Mouse (Mus musculus): ENCODE results near the gene Wscd2.

The Wscd2 gene

GRCm38 (mm10) chr5:113490033-113490432 is at the start of gene Wscd2:
TSS of gene Wscd2 (plus strand) at chr5:113490333.
- DNase-seq (ENCODE audit: low spot score), result no peak

- DNase-seq (ENCODE audit: low spot score), result no peak
These were observed 48.0 kb upstream of the Wscd2 start for GRCm38 (mm10) chr5:113442180-113442579.

GRCm38 (mm10) chr5:113448023-113448734 is 42.0 kb upstream of the Wscd2 start:
- no peak for DNase-seq (ENCODE audit: low spot score)

- DNase-seq (ENCODE audit: low spot score), result no peak
These were observed 40.8 kb upstream of the Wscd2 start for GRCm38 (mm10) chr5:113449336-113449735.

- no peak for DNase-seq (ENCODE audit: low spot score)
These were observed 37.4 kb upstream of the Wscd2 start for GRCm38 (mm10) chr5:113452691-113453090.

- no peak for DNase-seq (ENCODE audit: low spot score)
These were observed 36.8 kb upstream of the Wscd2 start for GRCm38 (mm10) chr5:113453356-113453755.

- DNase-seq (ENCODE audit: low spot score), result no peak
These were observed 34.1 kb upstream of the Wscd2 start for GRCm38 (mm10) chr5:113456020-113456419.

GRCm38 (mm10) chr5:113456756-113457155 is 33.4 kb upstream of the Wscd2 start:
- DNase-seq (ENCODE audit: low spot score), result no peak

GRCm38 (mm10) chr5:113457260-113457659 is 32.9 kb upstream of the Wscd2 start:
- DNase-seq (ENCODE audit: low spot score), result no peak

GRCm38 (mm10) chr5:113459942-113460341 is 30.2 kb upstream of the Wscd2 start:
- DNase-seq (ENCODE audit: low spot score), result no peak

- DNase-seq (ENCODE audit: low spot score), result no peak
These were observed 28.6 kb upstream of the Wscd2 start for GRCm38 (mm10) chr5:113461582-113461981.

- DNase-seq (ENCODE audit: low spot score), result no peak
These were observed 28.0 kb upstream of the Wscd2 start for GRCm38 (mm10) chr5:113461998-113462625.

GRCm38 (mm10) chr5:113464731-113465130 is 25.4 kb upstream of the Wscd2 start:
- DNase-seq (ENCODE audit: low spot score), result no peak

GRCm38 (mm10) chr5:113466536-113466935 is 23.6 kb upstream of the Wscd2 start:
- DNase-seq (ENCODE audit: low spot score), result no peak

GRCm38 (mm10) chr5:113467072-113467471 is 23.1 kb upstream of the Wscd2 start:
- no peak for DNase-seq (ENCODE audit: low spot score)

GRCm38 (mm10) chr5:113467765-113468164 is 22.4 kb upstream of the Wscd2 start:
- DNase-seq (ENCODE audit: low spot score), result no peak

GRCm38 (mm10) chr5:113468625-113469024 is 21.5 kb upstream of the Wscd2 start:
- no peak for DNase-seq (ENCODE audit: low spot score)

- no peak for DNase-seq (ENCODE audit: low spot score)
These were observed 20.9 kb upstream of the Wscd2 start for GRCm38 (mm10) chr5:113469231-113469630.

GRCm38 (mm10) chr5:113469826-113470225 is 20.3 kb upstream of the Wscd2 start:
- no peak for DNase-seq (ENCODE audit: low spot score)

- peak; percentile 79 for DNase-seq (ENCODE audit: low spot score)
These were observed 18.7 kb upstream of the Wscd2 start for GRCm38 (mm10) chr5:113471417-113471816.

GRCm38 (mm10) chr5:113472339-113472738 is 17.8 kb upstream of the Wscd2 start:
- DNase-seq (ENCODE audit: low spot score), result no peak

- no peak for DNase-seq (ENCODE audit: low spot score)
These were observed 13.3 kb upstream of the Wscd2 start for GRCm38 (mm10) chr5:113476816-113477215.

GRCm38 (mm10) chr5:113479075-113479474 is 11.1 kb upstream of the Wscd2 start:
- DNase-seq (ENCODE audit: low spot score), result no peak

GRCm38 (mm10) chr5:113480451-113480850 is 9.7 kb upstream of the Wscd2 start:
- no peak for DNase-seq (ENCODE audit: low spot score)
